Mouse (Mus musculus) cerebellum, adult 9-10 months (tissue): Measurements from ENCODE around the gene Prr5l.

Source experiments
- DNase-seq: peaks from one replicate; pipeline ENCODE4 v3.0.0; 2022

Gene Prr5l

GRCm38 (mm10) chr2:101818986-101819764 is 63.7 kb downstream of the Prr5l start:
- no peak for DNase-seq

GRCm38 (mm10) chr2:101816646-101817308 is 66.0 kb downstream of the Prr5l start:
- DNase-seq: no peak

GRCm38 (mm10) chr2:101815250-101815934 is 67.4 kb downstream of the Prr5l start:
- no peak for DNase-seq

- DNase-seq: no peak
Measured at GRCm38 (mm10) chr2:101814272-101814625, 68.6 kb downstream of the Prr5l start.

GRCm38 (mm10) chr2:101813581-101814271 is 69.1 kb downstream of the Prr5l start:
- no peak for DNase-seq

- DNase-seq: no peak
Measured at GRCm38 (mm10) chr2:101811925-101812324, 70.9 kb downstream of the Prr5l start.

GRCm38 (mm10) chr2:101810774-101811173 is 72.1 kb downstream of the Prr5l start:
- no peak for DNase-seq

GRCm38 (mm10) chr2:101809640-101810305 is 73.1 kb downstream of the Prr5l start:
- DNase-seq: no peak

- no peak for DNase-seq
Measured at GRCm38 (mm10) chr2:101807756-101808155, 75.1 kb downstream of the Prr5l start.

- DNase-seq: no peak
Measured at GRCm38 (mm10) chr2:101802240-101802639, 80.6 kb downstream of the Prr5l start.

GRCm38 (mm10) chr2:101797901-101798250 is 85.0 kb downstream of the Prr5l start:
- DNase-seq: no peak

- DNase-seq: no peak
Measured at GRCm38 (mm10) chr2:101797166-101797900, 85.5 kb downstream of the Prr5l start.

- DNase-seq: no peak
Measured at GRCm38 (mm10) chr2:101796287-101797115, 86.3 kb downstream of the Prr5l start.

- DNase-seq: no peak
Measured at GRCm38 (mm10) chr2:101792130-101792529, 90.7 kb downstream of the Prr5l start.

GRCm38 (mm10) chr2:101783255-101783654 is 99.6 kb downstream of the Prr5l start:
- DNase-seq: no peak

- DNase-seq: no peak
Measured at GRCm38 (mm10) chr2:101781357-101781777, 101.5 kb downstream of the Prr5l start.

GRCm38 (mm10) chr2:101778080-101778479 is 104.7 kb downstream of the Prr5l start:
- DNase-seq: no peak

GRCm38 (mm10) chr2:101763503-101763902 is 119.3 kb downstream of the Prr5l start:
- DNase-seq: no peak

- DNase-seq: no peak
Measured at GRCm38 (mm10) chr2:101762955-101763386, 119.9 kb downstream of the Prr5l start.

GRCm38 (mm10) chr2:101762405-101762804 is 120.4 kb downstream of the Prr5l start:
- DNase-seq: no peak

GRCm38 (mm10) chr2:101761898-101762297 is 120.9 kb downstream of the Prr5l start:
- DNase-seq: no peak
